Mouse (Mus musculus): Measurements from ENCODE around the gene Pde6g. TPM values are rescaled to one million over a fixed set of nuclear protein-coding genes. Genes with fewer than 3 reads are reported as not detected.

The Pde6g gene
- polyA plus RNA-seq (2014; fragmentation: Illumina TruSeq; extraction: RNeasy Lipid Tissue Mini Kit (QIAGEN cat#74804); ENCODE audit: low read depth, low replicate concordance), result not detected

GRCm38 (mm10) chr11:120453306-120453705 is at the start of gene Pde6g:
TSS of gene Pde6g (minus strand) at chr11:120453500.

GRCm38 (mm10) chr11:120491317-120492023 is 38.2 kb upstream of the Pde6g start, which contains the start of gene Slc25a10:
TSS of gene Slc25a10 (plus strand) at chr11:120491840.

GRCm38 (mm10) chr11:120484265-120484981 is 31.1 kb upstream of the Pde6g start, which contains the start of gene Mrpl12:
TSS of gene Mrpl12 (plus strand) at chr11:120484613.

GRCm38 (mm10) chr11:120467051-120467735 is 13.9 kb upstream of the Pde6g start, which contains the start of gene Arl16:
TSS of gene Arl16 (minus strand) at chr11:120467607.

GRCm38 (mm10) chr11:120457772-120458751 is 4.8 kb upstream of the Pde6g start, which contains the start of the genes Oxld1 and Ccdc137:
TSS of gene Oxld1 (minus strand) at chr11:120458068.
TSS of gene Ccdc137 (plus strand) at chr11:120458115.

GRCm38 (mm10) chr11:120442344-120442743 is 11.0 kb downstream of the Pde6g start, which contains the start of gene Tspan10:
TSS of gene Tspan10 (plus strand) at chr11:120442644.

GRCm38 (mm10) chr11:120437152-120437856 is 16.0 kb downstream of the Pde6g start, which contains the start of gene Nploc4:
TSS of gene Nploc4 (minus strand) at chr11:120437708.

Other genes starting within 250 kb of the Pde6g start
- 1.7 TPM for gene Bahcc1, start 220.6 kb downstream of the Pde6g start, polyA plus RNA-seq (2014; fragmentation: Illumina TruSeq; extraction: RNeasy Lipid Tissue Mini Kit (QIAGEN cat#74804); ENCODE audit: low read depth, low replicate concordance)
- 383 TPM for gene Actg1, start 105.0 kb downstream of the Pde6g start, polyA plus RNA-seq (2014; fragmentation: Illumina TruSeq; extraction: RNeasy Lipid Tissue Mini Kit (QIAGEN cat#74804); ENCODE audit: low read depth, low replicate concordance)
- not detected for gene Fscn2, start 92.0 kb downstream of the Pde6g start, polyA plus RNA-seq (2014; fragmentation: Illumina TruSeq; extraction: RNeasy Lipid Tissue Mini Kit (QIAGEN cat#74804); ENCODE audit: low read depth, low replicate concordance)
- gene Faap100, start 74.7 kb downstream of the Pde6g start, polyA plus RNA-seq (2014; fragmentation: Illumina TruSeq; extraction: RNeasy Lipid Tissue Mini Kit (QIAGEN cat#74804); ENCODE audit: low read depth, low replicate concordance), result 0.29 TPM
- gene Nploc4, start 15.8 kb downstream of the Pde6g start, polyA plus RNA-seq (2014; fragmentation: Illumina TruSeq; extraction: RNeasy Lipid Tissue Mini Kit (QIAGEN cat#74804); ENCODE audit: low read depth, low replicate concordance), result 29.9 TPM
- gene Tspan10, start 10.9 kb downstream of the Pde6g start, polyA plus RNA-seq (2014; fragmentation: Illumina TruSeq; extraction: RNeasy Lipid Tissue Mini Kit (QIAGEN cat#74804); ENCODE audit: low read depth, low replicate concordance), result not detected
- gene Oxld1, start 4.6 kb upstream of the Pde6g start, polyA plus RNA-seq (2014; fragmentation: Illumina TruSeq; extraction: RNeasy Lipid Tissue Mini Kit (QIAGEN cat#74804); ENCODE audit: low read depth, low replicate concordance), result 1.4 TPM
- gene Ccdc137, start 4.6 kb upstream of the Pde6g start, polyA plus RNA-seq (2014; fragmentation: Illumina TruSeq; extraction: RNeasy Lipid Tissue Mini Kit (QIAGEN cat#74804); ENCODE audit: low read depth, low replicate concordance), result 13.4 TPM
- gene Arl16, start 14.1 kb upstream of the Pde6g start, polyA plus RNA-seq (2014; fragmentation: Illumina TruSeq; extraction: RNeasy Lipid Tissue Mini Kit (QIAGEN cat#74804); ENCODE audit: low read depth, low replicate concordance), result 16.2 TPM
- gene Mrpl12, start 31.1 kb upstream of the Pde6g start, polyA plus RNA-seq (2014; fragmentation: Illumina TruSeq; extraction: RNeasy Lipid Tissue Mini Kit (QIAGEN cat#74804); ENCODE audit: low read depth, low replicate concordance), result 2.4 TPM
- 2.2 TPM for gene Slc25a10, start 38.3 kb upstream of the Pde6g start, polyA plus RNA-seq (2014; fragmentation: Illumina TruSeq; extraction: RNeasy Lipid Tissue Mini Kit (QIAGEN cat#74804); ENCODE audit: low read depth, low replicate concordance)
- not detected for gene Gcgr, start 77.2 kb upstream of the Pde6g start, polyA plus RNA-seq (2014; fragmentation: Illumina TruSeq; extraction: RNeasy Lipid Tissue Mini Kit (QIAGEN cat#74804); ENCODE audit: low read depth, low replicate concordance)
- gene Mcrip1, start 96.2 kb upstream of the Pde6g start, polyA plus RNA-seq (2014; fragmentation: Illumina TruSeq; extraction: RNeasy Lipid Tissue Mini Kit (QIAGEN cat#74804); ENCODE audit: low read depth, low replicate concordance), result 1.0 TPM
- gene Ppp1r27, start 97.6 kb upstream of the Pde6g start, polyA plus RNA-seq (2014; fragmentation: Illumina TruSeq; extraction: RNeasy Lipid Tissue Mini Kit (QIAGEN cat#74804); ENCODE audit: low read depth, low replicate concordance), result not detected
- gene P4hb, start 119.8 kb upstream of the Pde6g start, polyA plus RNA-seq (2014; fragmentation: Illumina TruSeq; extraction: RNeasy Lipid Tissue Mini Kit (QIAGEN cat#74804); ENCODE audit: low read depth, low replicate concordance), result 183 TPM
- gene Arhgdia, start 128.1 kb upstream of the Pde6g start, polyA plus RNA-seq (2014; fragmentation: Illumina TruSeq; extraction: RNeasy Lipid Tissue Mini Kit (QIAGEN cat#74804); ENCODE audit: low read depth, low replicate concordance), result 32.9 TPM
- gene Alyref, start 144.9 kb upstream of the Pde6g start, polyA plus RNA-seq (2014; fragmentation: Illumina TruSeq; extraction: RNeasy Lipid Tissue Mini Kit (QIAGEN cat#74804); ENCODE audit: low read depth, low replicate concordance), result 20.8 TPM
- gene Anapc11, start 144.9 kb upstream of the Pde6g start, polyA plus RNA-seq (2014; fragmentation: Illumina TruSeq; extraction: RNeasy Lipid Tissue Mini Kit (QIAGEN cat#74804); ENCODE audit: low read depth, low replicate concordance), result 10.3 TPM
- gene Npb, start 155.0 kb upstream of the Pde6g start, polyA plus RNA-seq (2014; fragmentation: Illumina TruSeq; extraction: RNeasy Lipid Tissue Mini Kit (QIAGEN cat#74804); ENCODE audit: low read depth, low replicate concordance), result not detected
- gene Pcyt2, start 164.4 kb upstream of the Pde6g start, polyA plus RNA-seq (2014; fragmentation: Illumina TruSeq; extraction: RNeasy Lipid Tissue Mini Kit (QIAGEN cat#74804); ENCODE audit: low read depth, low replicate concordance), result 14.4 TPM
- gene Sirt7, start 171.7 kb upstream of the Pde6g start, polyA plus RNA-seq (2014; fragmentation: Illumina TruSeq; extraction: RNeasy Lipid Tissue Mini Kit (QIAGEN cat#74804); ENCODE audit: low read depth, low replicate concordance), result 7.9 TPM
- gene Mafg, start 180.1 kb upstream of the Pde6g start, polyA plus RNA-seq (2014; fragmentation: Illumina TruSeq; extraction: RNeasy Lipid Tissue Mini Kit (QIAGEN cat#74804); ENCODE audit: low read depth, low replicate concordance), result 17.5 TPM
- gene Pycr1, start 190.3 kb upstream of the Pde6g start, polyA plus RNA-seq (2014; fragmentation: Illumina TruSeq; extraction: RNeasy Lipid Tissue Mini Kit (QIAGEN cat#74804); ENCODE audit: low read depth, low replicate concordance), result 0.52 TPM
- not detected for gene Myadml2, start 194.7 kb upstream of the Pde6g start, polyA plus RNA-seq (2014; fragmentation: Illumina TruSeq; extraction: RNeasy Lipid Tissue Mini Kit (QIAGEN cat#74804); ENCODE audit: low read depth, low replicate concordance)
- gene Notum, start 207.7 kb upstream of the Pde6g start, polyA plus RNA-seq (2014; fragmentation: Illumina TruSeq; extraction: RNeasy Lipid Tissue Mini Kit (QIAGEN cat#74804); ENCODE audit: low read depth, low replicate concordance), result not detected
- gene Aspscr1, start 219.5 kb upstream of the Pde6g start, polyA plus RNA-seq (2014; fragmentation: Illumina TruSeq; extraction: RNeasy Lipid Tissue Mini Kit (QIAGEN cat#74804); ENCODE audit: low read depth, low replicate concordance), result 2.4 TPM